Mouse (Mus musculus): ENCODE results near the gene Rab3c. TPM values are rescaled to one million over a fixed set of nuclear protein-coding genes. Genes with fewer than 3 reads are reported as not detected.

Rab3c gene
- 10 to 100 TPM; 21.2 to 24.4 TPM for total RNA-seq (2021)
- long read RNA-seq, experiment 1, full-length matches to known transcripts: 6 of 9 reads
- long read RNA-seq, experiment 1, partial matches to known transcripts: 0 of 9 reads
- long read RNA-seq, experiment 1, other reads (novel, unspliced or antisense): 3 of 9 reads
- long read RNA-seq, experiment 2, full-length matches to known transcripts: 2 of 4 reads
- long read RNA-seq, experiment 2, partial matches to known transcripts: 0 of 4 reads
- long read RNA-seq, experiment 2, other reads (novel, unspliced or antisense): 2 of 4 reads

DNA sequence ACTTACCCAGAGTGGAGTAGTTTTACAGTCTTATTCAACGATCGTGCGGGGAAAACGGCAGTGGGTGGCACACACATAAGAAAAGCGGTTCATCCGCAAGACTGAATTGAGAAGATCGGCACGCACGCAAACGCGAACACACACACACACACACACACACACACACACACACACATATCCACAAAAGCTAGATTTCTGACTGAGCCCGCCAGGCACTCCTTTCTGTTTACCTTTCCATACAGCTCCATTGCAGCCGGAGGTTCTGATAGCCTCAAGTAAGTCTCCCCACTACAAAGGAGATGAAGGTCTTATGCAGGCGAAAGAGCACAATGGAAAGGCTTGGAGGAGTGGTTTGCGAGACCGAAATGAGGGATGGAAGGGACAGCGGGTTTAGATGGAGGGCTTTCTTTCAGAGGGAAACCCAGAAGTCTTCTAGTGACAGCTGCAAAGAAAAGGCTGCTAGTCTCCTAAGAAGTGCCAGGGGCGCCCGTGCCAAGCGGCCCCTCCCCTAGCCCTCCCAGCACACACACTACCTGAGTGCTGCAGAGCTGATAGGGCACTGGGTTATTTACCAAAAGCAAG, at the start of gene Rab3c:
Gene Rab3c, minus strand, starts transcription at position 434 of the 582 bp plus-strand sequence.
- DNase-seq: peak; percentile 5

DNA sequence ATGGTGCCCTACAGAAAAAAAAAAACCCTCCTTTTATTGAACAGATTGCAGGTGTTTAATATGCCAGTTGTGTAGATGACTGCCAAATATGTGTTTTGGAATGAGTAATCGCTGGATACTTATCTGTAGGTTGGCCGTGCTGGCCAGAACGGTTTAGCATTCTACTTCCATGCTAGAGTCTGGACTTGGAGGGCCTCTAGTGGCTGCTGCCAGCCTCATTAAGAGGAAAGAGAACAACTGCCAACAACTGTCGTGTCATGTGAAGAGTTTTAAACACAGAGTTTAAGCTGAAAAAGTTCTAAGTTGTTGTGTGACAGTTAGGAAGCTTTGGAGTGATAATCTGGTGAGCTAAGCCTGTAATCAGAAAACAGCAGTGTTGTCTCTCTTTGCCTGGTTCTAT, 38.0 kb upstream of the Rab3c start:
- peak; percentile 13 for DNase-seq

DNA sequence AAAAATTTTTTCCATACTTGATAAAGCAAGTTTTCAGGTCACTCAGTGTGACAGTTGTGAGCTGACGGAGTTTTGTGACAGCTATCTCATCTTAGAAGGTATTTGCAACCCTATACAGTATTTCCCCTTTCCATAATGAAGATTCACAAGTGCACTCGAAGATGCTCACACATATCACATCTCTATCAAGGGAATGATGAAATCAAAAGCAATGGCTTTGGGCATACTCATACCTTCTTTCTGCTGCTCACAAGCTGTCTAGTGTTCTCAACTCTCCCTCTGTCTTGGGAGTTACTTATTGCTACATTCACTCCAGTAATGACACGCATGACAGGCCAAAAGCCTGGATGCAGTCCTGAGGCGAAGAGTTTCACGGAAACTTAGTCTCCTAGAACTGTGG, 26.4 kb upstream of the Rab3c start:
- no peak for DNase-seq

DNA sequence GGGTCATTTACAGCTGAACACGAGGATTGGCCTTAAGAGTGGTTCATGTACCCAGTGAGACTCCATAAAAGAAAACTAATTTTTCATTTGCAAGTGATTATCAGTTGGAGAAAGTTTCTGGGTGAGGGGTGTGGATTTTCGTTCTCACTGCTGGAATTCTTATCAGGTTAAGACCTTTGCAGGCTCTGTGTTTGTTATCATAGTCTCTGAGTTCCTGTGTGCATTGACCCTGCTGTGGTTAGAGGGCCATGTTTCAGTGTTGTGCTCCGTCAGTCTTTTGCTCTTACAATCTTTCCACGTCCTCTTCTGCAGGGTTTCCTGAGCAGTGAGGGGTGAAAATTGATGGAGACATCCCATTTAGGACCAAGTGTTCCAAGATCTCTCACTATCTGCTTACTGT, 16.3 kb upstream of the Rab3c start:
- DNase-seq: no peak

DNA sequence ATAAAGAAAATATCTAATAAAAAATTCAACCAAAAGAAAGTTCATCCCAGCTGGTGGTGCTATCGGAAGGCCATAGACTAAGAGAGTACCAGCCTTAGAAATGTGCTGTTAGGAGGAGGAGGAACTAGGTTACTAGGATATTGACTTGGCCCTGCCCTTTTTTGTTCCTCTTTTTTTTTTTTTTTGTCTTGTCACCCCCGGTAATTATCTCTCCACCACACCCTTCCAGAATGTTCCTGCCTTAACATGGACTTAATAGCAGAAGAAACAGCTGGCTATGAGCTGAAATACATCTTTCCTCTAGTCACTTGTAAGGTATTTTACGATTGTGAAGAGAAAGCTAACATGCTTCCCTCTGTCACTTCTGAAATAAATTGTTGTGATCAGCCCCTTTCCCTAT, 7.7 kb upstream of the Rab3c start:
- DNase-seq: no peak

DNA sequence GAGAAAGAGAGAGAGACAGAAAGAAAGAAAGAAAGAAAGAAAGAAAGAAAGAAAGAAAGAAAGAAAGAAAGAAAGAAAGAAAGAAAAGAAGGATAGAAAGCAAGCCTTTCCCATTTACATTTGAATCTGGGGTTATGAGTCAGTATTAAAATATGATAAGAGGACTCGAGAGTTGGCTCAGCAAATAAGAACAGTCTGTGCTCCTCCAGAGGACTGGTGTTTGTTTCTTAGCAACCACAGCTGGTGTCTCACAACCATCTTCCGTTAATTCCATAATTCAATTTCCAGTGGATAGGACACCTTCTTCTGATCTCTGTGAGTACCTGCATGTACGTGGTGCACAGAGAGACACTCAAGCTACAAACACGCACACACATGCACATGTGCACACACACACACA, 3.0 kb upstream of the Rab3c start:
- no peak for DNase-seq

DNA sequence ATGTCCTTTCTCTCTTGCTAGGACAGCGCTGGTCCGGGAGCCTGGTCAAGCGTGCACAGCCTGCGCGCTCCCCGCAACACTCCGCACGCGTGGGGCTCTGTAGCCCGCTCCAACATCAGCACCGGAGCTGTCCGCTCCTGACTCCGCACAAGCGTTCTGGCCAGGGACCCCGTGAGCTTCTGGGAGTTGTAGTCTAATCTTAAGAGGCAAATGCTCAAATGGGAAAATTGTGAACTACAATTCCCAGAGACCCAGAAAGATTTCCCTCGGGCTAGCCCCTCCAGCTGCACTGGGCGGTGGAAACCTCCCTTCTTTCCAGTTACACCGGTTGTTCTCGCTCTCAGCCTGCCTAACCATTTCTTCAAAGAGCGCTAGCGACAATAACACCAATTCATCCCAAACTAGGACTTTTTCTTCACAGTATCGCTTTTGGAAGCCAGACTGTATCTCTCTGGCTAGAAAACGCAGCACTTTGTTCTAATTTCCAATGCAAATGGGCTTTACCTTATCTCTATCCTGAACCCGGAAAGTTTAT, 701 bp downstream of the Rab3c start:
- DNase-seq: peak; percentile 74

DNA sequence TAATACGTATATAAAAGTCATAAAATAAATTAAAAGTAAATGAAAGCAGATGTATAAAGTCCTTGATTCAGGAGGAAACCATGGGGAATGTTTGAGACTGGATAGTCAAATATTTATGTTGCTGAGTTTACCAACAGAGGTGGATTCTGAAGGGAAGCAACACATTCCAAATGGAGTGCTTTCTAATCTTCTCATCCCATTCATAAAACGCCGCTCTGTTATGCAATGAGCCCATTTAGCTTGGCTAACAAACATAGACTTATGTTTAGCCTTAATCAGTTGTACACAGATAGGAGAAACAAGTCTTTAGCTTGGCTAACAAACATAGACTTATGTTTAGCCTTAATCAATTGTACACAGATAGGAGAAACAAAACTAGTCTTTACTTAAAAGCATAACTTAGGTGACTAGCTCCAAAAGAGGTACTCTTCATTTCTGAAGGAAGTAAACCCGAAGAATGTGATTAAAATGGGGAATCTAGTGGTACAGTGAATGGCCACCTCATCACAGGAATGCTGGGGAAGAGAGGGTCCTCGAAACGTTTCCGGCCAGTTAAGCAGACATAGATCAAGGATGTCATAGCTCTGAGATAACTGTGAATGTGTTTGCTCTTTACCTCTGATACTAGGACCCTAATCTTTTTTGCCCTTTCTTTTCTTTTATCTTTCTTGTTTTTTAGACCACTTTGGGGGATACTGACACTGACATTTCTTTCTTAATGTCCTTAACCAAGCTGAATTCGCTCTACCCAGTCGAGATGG, 1.6 kb downstream of the Rab3c start:
- no peak for DNase-seq

DNA sequence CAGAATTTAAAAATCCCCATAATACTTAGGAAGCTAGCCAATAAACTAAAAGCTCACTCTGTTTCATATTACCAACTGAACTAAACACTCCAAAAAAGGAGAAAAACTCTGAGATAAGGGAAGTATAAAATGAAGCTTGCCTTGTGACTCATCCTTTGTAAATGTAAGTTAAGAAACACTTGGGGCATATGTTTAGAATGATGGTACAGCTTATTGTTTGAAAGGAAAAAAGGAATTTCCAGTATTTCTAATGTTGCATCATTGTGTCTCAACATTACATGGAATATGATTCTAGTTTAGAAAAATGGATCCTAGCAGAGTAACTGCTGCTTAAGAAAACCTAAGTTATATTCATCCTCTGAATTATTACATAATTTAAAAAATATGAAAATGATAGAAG, 3.1 kb downstream of the Rab3c start:
- no peak for DNase-seq

DNA sequence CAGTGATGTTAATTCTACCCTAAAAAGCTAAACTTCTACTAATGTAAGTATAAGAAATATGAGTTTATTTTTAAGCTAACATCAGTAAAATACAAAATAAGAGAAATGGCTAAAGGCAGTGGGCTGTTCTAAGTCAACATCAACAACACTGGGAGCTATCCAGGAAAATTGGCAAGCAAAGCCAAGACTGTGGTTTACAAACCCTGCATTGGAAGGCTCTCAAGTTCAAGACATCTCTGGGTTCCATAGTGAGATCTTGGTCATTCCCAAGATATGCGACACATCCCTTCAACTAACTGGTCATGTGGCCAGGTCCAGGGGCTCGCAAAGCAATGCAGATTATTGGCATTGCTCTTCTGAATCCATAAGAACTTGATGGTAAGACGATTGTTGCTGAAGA, 5.3 kb downstream of the Rab3c start:
- DNase-seq: no peak

DNA sequence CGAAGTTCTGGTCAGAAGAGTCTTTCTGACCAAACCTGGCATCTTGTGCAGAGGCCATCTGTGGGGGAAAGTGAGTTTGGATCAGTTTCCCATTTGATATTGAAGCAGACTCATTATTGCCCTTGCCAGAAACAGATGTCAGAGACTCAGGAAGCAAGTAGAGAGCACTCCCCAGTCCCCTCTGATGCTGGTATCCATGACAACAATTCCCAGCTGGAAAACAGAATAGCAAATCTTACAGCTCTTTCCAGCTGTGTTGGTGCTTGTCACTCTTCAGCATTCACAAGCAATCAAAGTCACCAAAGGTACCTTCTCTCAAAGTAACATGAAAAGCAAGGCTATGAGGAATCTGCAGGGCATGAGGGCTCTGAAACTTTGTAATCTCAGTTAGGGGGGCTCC, 20.1 kb downstream of the Rab3c start:
- no peak for DNase-seq

DNA sequence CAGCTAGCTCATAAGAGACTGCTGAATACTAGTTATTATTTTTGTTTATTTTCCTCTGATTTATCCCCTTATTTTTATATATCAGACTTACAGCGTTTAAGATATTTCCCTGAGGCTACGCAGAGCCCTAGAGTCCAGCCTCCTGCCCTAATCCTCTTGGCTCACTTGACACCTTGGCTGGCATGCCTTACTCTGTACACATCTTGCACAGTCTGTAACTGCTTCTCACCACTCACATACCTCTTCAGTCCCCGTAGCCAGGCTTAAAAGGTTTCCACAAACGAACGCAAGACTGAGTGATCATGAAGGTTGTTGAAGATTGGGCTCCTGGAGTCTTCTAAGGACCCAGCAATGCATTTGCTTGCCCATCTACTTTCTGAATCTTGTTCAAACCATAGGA, 29.3 kb downstream of the Rab3c start:
- no peak for DNase-seq

DNA sequence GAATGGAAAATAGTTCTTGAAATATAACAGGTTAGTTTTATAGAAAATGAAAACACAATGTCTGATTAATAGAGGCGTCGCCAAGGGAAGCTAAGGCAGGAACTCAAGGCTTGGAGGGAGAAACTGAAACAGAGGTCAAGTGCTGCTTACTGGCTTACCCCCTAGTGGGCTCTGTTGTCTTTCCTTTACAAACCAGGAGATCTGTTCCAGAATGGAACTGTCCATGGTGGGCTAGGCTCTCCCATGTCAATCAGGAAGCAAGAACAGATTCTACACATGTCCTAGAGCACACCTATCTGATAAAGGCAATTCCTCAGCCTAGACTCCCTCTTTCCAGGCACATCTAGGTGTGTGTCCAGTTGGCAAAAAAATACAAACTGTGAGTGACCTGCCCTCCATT, 32.3 kb downstream of the Rab3c start:
- no peak for DNase-seq

DNA sequence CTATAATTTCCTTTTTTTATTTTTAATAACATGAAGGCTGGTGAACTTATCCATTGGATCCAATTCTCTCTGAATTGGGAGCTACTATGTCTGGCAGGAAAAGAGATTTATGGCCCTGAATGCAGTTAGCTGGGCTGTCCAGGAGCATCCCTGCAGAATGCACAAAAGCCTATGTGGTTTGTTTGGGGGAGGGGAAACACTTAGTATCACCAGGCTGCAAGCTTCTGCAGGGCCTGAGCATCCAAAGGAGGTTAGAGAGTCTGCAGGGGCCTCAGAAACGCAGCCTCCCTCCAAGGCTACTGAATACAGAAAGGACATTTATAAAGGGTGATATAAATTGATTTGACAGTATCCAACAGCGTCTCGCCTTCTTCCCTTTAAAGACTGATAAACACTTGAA, 41.8 kb downstream of the Rab3c start:
- no peak for DNase-seq

DNA sequence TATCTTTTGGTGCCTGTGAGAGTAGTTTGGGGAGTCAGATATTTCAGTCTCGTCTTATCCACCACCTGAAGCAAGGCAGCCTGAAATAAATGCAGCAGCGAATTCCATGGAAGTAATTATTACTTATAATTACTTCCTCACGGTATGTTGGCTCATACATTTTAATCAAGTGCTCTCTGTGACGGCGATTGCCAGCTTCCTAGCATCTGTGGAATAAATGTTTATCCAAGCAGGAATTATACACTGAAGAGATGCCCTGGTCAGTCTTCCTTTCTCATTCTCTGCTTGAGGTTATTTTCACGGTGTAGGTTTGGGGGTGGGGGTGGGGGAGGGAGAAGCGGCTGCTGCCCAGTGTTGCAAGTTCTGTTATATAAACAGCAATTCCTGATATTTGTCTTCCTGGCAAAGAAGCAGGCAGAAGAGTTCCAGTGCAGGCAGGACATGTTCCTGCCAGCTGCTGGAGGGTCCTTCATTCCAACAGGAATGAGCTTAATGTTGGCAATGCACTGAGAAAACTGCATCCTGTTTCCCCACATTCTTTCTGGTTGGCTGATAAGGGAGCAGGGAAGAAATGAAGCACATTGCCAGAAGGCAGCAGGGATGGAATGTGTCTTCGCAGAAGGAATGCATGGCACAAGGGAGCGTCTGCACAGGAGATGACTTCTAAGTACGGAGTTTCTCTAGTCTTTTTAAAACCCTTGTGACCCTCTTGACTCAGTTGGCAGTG, 43.4 kb downstream of the Rab3c start:
- no peak for DNase-seq

DNA sequence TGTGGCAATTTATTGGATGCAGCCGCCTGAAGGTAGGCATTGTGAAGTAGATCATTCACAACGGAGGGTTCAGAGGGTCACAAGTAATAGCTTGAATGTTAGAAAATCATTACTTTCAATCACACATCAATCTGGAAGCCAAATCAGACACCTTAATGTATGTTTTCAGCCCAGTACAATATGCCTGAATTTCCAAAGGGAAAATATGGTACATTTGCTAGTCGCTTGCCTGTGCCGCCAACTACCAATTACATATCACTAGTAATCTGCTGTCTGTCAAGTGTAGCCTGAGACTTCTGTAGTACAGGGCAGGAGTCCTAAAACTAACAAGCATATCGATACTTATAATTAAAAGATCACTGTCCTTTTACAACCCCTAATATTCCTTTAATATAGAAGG, 47.4 kb downstream of the Rab3c start:
- DNase-seq: no peak

DNA sequence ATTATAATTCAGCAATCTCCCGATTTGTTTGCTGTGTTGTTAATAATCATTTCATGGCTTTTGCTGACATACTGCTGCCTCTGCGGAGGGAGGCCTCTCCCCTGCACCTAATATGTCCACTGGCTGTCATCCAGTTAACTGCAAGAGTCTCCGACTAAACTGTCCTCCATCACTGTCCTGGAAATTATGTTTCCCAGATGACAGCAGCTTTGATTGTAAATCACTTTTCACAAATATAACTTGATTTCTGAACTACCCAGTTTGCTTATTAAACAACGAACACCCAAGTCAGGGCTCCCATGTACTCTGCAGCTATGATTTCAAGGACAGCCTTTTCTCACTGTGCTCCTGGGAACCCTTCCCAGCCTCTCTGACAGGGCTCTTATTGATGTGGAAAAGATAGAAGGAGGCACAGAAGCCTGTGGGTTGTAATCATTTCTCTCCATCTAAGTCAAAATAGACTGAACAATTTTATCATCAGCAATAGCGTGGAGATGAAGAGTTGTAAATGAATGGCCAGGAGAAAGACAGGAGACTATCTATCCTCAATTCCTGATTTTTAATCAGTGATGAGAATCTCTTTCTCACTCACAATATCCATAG, 49.6 kb downstream of the Rab3c start:
- DNase-seq: no peak

DNA sequence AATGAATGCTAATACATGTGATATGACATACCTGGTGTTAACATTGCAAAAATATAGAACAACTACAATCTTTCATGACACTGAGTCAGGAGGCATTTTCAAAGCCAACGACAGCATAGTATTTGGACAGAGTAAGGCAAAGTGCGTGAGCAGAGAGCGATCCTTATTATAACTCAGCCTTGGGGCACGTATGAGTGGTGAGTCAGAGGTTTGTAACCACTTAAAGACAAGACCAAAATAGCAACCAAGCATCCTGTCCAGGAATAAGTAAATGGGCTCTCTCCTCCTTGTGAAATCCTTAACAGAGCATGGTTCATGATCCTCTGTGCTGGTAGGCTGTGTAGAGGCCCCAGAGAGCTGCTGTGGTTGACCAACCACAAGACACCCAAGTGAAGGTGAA, 50.8 kb downstream of the Rab3c start:
- no peak for DNase-seq

DNA sequence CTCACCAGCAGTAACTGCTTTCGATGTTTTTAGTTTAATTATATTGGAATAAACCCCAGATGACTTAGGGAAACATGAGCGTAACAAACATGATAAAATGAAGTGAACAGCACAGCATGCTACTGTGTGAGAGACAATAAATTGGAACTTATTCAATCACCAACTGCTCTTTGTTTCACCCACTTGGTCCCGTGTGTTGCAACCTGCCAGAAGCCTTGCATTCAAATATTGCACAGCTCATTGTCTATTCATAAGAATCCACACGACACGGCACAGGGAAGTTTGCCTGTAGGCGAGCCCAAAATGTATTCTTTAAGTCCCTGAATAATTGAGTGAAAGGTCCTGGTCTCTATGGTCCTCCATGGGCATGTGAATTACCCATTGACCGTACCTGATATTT, 61.6 kb downstream of the Rab3c start:
- no peak for DNase-seq

DNA sequence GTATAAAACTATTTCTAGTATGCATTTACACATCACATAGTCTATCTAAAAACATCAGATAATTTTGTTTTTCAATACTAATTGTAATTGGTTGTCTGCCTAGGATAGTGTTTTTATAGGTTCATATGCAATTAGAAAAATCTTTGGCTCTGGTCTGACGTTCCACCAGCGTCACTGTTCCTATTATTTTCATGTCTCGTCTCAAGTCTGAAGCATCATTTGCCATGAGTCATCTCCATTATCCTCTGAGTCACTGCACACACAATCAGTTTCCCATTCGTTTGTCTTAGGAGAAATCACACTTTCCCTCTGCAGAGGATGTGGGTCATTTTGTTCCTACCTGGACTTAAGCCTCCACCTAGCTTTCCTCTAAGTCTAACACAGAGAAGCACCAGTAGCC, 62.3 kb downstream of the Rab3c start:
- no peak for DNase-seq

DNA sequence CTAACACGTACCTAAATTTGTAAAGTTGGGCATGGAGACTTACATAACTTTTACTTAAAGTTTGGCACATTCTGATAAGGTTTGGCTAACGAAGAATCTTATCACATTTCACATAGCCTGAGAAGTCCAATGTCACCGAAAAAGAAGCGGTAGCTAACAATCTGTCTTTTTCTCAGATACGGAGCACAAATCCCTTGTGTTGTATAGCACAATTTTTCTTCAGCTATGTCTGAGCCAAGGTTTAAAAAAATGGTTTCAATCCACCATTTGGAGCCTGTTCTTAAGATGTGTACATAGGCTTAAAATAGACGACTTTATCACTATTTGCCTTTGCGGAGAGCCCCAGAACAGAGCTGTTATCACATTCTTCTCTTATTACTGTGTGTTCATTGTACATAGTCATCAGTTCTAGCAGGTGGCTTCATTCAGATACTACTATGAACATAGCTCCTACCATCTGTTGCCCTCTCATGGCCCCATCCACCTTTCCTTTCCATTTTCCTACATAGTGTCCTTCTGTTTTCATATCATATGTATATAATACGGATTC, 69.2 kb downstream of the Rab3c start:
- DNase-seq: no peak

DNA sequence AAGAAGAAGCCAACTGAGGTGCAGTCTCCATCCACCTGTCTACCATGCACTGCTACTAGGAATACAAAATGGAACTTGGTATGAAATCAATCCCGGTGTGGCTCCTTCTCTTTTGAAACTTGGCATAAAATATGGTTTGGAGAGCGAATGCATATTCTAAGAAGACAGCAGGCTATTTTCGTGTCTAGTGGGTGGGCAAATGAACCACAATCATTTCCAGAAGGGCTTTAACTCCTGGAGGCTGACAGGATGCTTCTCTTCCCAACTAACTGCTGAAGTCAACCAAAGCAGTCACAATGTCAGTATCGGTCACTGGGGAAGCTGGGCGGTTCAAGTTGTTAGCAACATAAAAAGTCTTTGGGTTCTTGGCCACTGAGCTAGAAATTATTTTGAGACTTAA, 81.9 kb downstream of the Rab3c start:
- no peak for DNase-seq
